Comparison of ENCODE assay signal across 8 mouse cellular contexts in genomic region chr17:79020984-79021335, GRCm38 (mm10). TPM values are rescaled to one million over a fixed set of nuclear protein-coding genes. Genes with fewer than 3 reads are reported as not detected.
DNase-seq lines count a peak whose midpoint lies in the region; ATAC-seq and TF ChIP-seq lines count a peak whose summit lies in the region.

No protein-coding gene starts in this region.

- H3K9me3 ChIP-seq in lung, embryonic 14.5 days (ENCODE audit: low read depth, low read length): no peaks in the 10 kb centered on the region
- H3K9me3 ChIP-seq in embryonic facial prominence, embryonic 15.5 days (replicated peaks): no peaks in the 10 kb centered on the region
- no peaks in the 10 kb centered on the region for H3K9me3 ChIP-seq in limb, embryonic 14.5 days (ENCODE audit: control insufficient read depth, low read length)

- H3K4me1 ChIP-seq in lung, embryonic 14.5 days (ENCODE audit: insufficient read depth): peaks cover 10% of the 10 kb centered on the region
- H3K4me1 ChIP-seq in embryonic facial prominence, embryonic 15.5 days: peaks cover 19% of the 10 kb centered on the region
- H3K4me1 ChIP-seq in limb, embryonic 14.5 days (ENCODE audit: control insufficient read depth, insufficient read depth, low read length): peaks cover 21% of the 10 kb centered on the region
- no peaks in the 10 kb centered on the region; the same call in 1 of the 2 replicates for H3K4me1 ChIP-seq in small intestine, adult 2 months (ENCODE audit: control insufficient read depth, insufficient read depth, insufficient read length, low read length)

- peak; percentile 65 for ATAC-seq in lung, embryonic 14.5 days (ENCODE audit: insufficient read depth)
- ATAC-seq in embryonic facial prominence, embryonic 15.5 days (ENCODE audit: insufficient number of reproducible peaks, low FRiP score, low TSS enrichment, low read depth): peak; percentile 31; the same call in 1 of the 2 replicates
- ATAC-seq in limb, embryonic 14.5 days (ENCODE audit: low FRiP score, low read depth): peak; percentile 18

- H3K9ac ChIP-seq in lung, embryonic 14.5 days: peak overlapping the region; percentile 91
- H3K9ac ChIP-seq in embryonic facial prominence, embryonic 15.5 days: 0 out of 2 replicates have a peak overlapping the region, but pooled peaks have one; percentile 57
- peak overlapping the region; percentile 90 for H3K9ac ChIP-seq in limb, embryonic 14.5 days (ENCODE audit: low read depth, low read length, severe bottlenecking)

- under 1% methylated on average over 24 of the region's 24 CpGs for WGBS in lung, embryonic 14.5 days
- 2% methylated on average over 24 of the region's 24 CpGs for WGBS in embryonic facial prominence, embryonic 15.5 days
- WGBS in limb, embryonic 14.5 days: 2% methylated on average over 23 of the region's 24 CpGs
- 1% methylated on average over 24 of the region's 24 CpGs for WGBS in small intestine, adult 2 months

- no peaks in the 10 kb centered on the region for H3K36me3 ChIP-seq in lung, embryonic 14.5 days (ENCODE audit: insufficient read depth)
- no peaks in the 10 kb centered on the region for H3K36me3 ChIP-seq in embryonic facial prominence, embryonic 15.5 days
- H3K36me3 ChIP-seq in limb, embryonic 14.5 days (ENCODE audit: control insufficient read depth, insufficient read depth, low read length): no peaks in the 10 kb centered on the region
- H3K36me3 ChIP-seq in small intestine, adult 2 months (ENCODE audit: control insufficient read depth, insufficient read depth, low read length): no peaks in the 10 kb centered on the region

- H3K4me3 ChIP-seq in lung, embryonic 14.5 days (ENCODE audit: low read depth, low read length): peak overlapping the region; percentile 83
- H3K4me3 ChIP-seq in embryonic facial prominence, embryonic 15.5 days (replicated peaks): peak overlapping the region; percentile 78
- H3K4me3 ChIP-seq in limb, embryonic 14.5 days (replicated peaks; ENCODE audit: low read length): peak overlapping the region; percentile 62
- H3K4me3 ChIP-seq in small intestine, adult 2 months (ENCODE audit: low read depth, low read length): peak overlapping the region; percentile 72

- no peak for DNase-seq in lung, embryonic 14.5 days
- DNase-seq in lung, postnatal 10 days: no peak
- DNase-seq in limb, embryonic 14.5 days (ENCODE audit: low spot score): no peak
- DNase-seq in left cerebral cortex, adult 8-10 months (ENCODE audit: low spot score in 2 of 2): no peak
- DNase-seq in layer of hippocampus, adult 18-20 months (ENCODE audit: low spot score in 2 of 2): no peak
- no peak for DNase-seq in spleen, postnatal 14 days (ENCODE audit: low spot score in 2 of 2)

- H3K27ac ChIP-seq in lung, embryonic 14.5 days (ENCODE audit: low read depth): peak overlapping the region; percentile 93
- H3K27ac ChIP-seq in embryonic facial prominence, embryonic 15.5 days (replicated peaks): 0 out of 2 replicates have a peak overlapping the region, but pooled peaks have one; percentile 91
- peak overlapping the region; percentile 96 for H3K27ac ChIP-seq in limb, embryonic 14.5 days (replicated peaks; ENCODE audit: low read depth, low read length)
- H3K27ac ChIP-seq in small intestine, adult 2 months (ENCODE audit: insufficient read depth, low read depth, low read length): no peak overlapping the region

- no peaks in the 10 kb centered on the region for H3K27me3 ChIP-seq in lung, embryonic 14.5 days (ENCODE audit: insufficient read depth, low read length)
- no peaks in the 10 kb centered on the region; the same call in 1 of the 2 replicates for H3K27me3 ChIP-seq in embryonic facial prominence, embryonic 15.5 days
- H3K27me3 ChIP-seq in limb, embryonic 14.5 days (ENCODE audit: control insufficient read depth, insufficient read depth, low read length): no peaks in the 10 kb centered on the region
- H3K27me3 ChIP-seq in small intestine, adult 2 months (ENCODE audit: control insufficient read depth, insufficient read depth, low read length): peaks cover 7% of the 10 kb centered on the region; the same call in 1 of the 2 replicates

- H3K4me2 ChIP-seq in lung, embryonic 14.5 days: peak overlapping the region; percentile 82
- peak overlapping the region; percentile 84 for H3K4me2 ChIP-seq in embryonic facial prominence, embryonic 15.5 days (replicated peaks)
- peak overlapping the region; percentile 78 for H3K4me2 ChIP-seq in limb, embryonic 14.5 days (replicated peaks; ENCODE audit: low read depth, low read length, severe bottlenecking)

- no peak for TF ChIP-seq POLR2A in limb, embryonic 14.5 days (IDR thresholded peaks at IDR 0.05; ENCODE audit: borderline replicate concordance, extremely low read depth, insufficient read depth, insufficient read length)
- no peak for TF ChIP-seq POLR2A in small intestine, adult 2 months (IDR thresholded peaks at IDR 0.05; ENCODE audit: low read depth, low read length)

- no peak for TF ChIP-seq CTCF in lung, embryonic 14.5 days (IDR thresholded peaks at IDR 0.05; ENCODE audit: low read depth)
- no peak for TF ChIP-seq CTCF in small intestine, adult 2 months (IDR thresholded peaks at IDR 0.05; ENCODE audit: extremely low read depth, insufficient read length, insufficient replicate concordance, low read depth, low read length)

RNA-seq across cellular contexts. Expression of gene Prkd3, which starts 0.3 kb away (rescaled TPM):
- polyA plus RNA-seq in lung, embryonic 14.5 days (2014; fragmentation: Nextera tagmentation; extraction: Ambion mirVana): 52.4 and 52.6 TPM in 2 replicates
- polyA plus RNA-seq in embryonic facial prominence, embryonic 15.5 days (2015; fragmentation: Nextera tagmentation; extraction: Ambion mirVana): 34.4 and 36.0 TPM in 2 replicates
- 35.5 and 38.5 TPM in 2 replicates for polyA plus RNA-seq in limb, embryonic 14.5 days (2012; rRNA removed)
- 43.2 and 48.2 TPM in 2 replicates for polyA plus RNA-seq in limb, embryonic 14.5 days (2014; fragmentation: Nextera tagmentation; extraction: Ambion mirVana)
- polyA plus RNA-seq in small intestine, adult 2 months (2012; rRNA removed): 1.5 and 1.6 TPM in 2 replicates
- 10 to 100 TPM; 13.2 to 14.5 (median 13.8) TPM for total RNA-seq in left cerebral cortex, adult 8-10 months (2022)
- 10 to 100 TPM; 12.0 to 12.9 TPM for total RNA-seq in layer of hippocampus, adult 18-20 months (2021)

RNA-seq across cellular contexts. Expression of gene Qpct, which starts 30.7 kb away (rescaled TPM):
- polyA plus RNA-seq in lung, embryonic 14.5 days (2014; fragmentation: Nextera tagmentation; extraction: Ambion mirVana): 8.0 and 8.9 TPM in 2 replicates
- 13.7 and 15.9 TPM in 2 replicates for polyA plus RNA-seq in embryonic facial prominence, embryonic 15.5 days (2015; fragmentation: Nextera tagmentation; extraction: Ambion mirVana)
- polyA plus RNA-seq in limb, embryonic 14.5 days (2012; rRNA removed): 5.1 and 5.9 TPM in 2 replicates
- 8.6 and 8.8 TPM in 2 replicates for polyA plus RNA-seq in limb, embryonic 14.5 days (2014; fragmentation: Nextera tagmentation; extraction: Ambion mirVana)
- polyA plus RNA-seq in small intestine, adult 2 months (2012; rRNA removed): 1.8 and 2.3 TPM in 2 replicates
- 10 to 100 TPM; 10.6 to 16.3 (median 13.5) TPM for total RNA-seq in left cerebral cortex, adult 8-10 months (2022)
- total RNA-seq in layer of hippocampus, adult 18-20 months (2021): 10 to 100 TPM; 10.7 to 13.4 TPM

Comparison
In these comparisons a context has a peak if more than half of its experiments do, and no peak if none do; other contexts are left out.
1. RNA of gene Prkd3, which starts 0.3 kb away (polyA plus RNA-seq): 52.4 to 52.6 TPM in lung, embryonic 14.5 days, 35.5 to 48.2 TPM in limb, embryonic 14.5 days and 34.4 to 36.0 TPM in embryonic facial prominence, embryonic 15.5 days; 1.5 to 1.6 TPM in small intestine, adult 2 months; every median in the first group is over 10 times any median in the second.
2. Peak in every context shown above with its lines, with median percentiles within 50 percentile points of each other: ATAC-seq, H3K4me2 ChIP-seq, H3K4me3 ChIP-seq and H3K9ac ChIP-seq.